Mouse (Mus musculus): ENCODE results near the gene Wwc2.

Wwc2 gene

DNA sequence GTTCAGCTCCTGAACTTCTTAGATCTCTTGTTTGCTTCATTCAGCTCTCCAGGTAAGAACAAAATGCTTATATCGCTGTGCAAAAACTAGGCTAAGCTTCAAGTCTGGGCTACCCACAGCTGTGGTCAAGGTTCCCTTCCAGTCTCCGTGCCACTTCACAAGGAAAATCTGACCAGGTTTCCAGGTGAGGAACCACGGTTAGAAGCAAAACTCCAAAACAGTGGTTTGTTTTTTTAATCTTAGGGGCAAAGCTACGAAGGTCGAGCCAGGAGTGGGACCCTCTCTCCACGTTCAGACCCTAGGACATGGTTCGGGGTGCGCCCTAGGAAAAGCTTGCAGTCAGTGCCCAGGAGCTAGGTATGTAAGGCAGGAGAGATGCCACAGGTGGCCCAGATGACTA lies 1.5 kb downstream of the Wwc2 start:
- no peak for DNase-seq

DNA sequence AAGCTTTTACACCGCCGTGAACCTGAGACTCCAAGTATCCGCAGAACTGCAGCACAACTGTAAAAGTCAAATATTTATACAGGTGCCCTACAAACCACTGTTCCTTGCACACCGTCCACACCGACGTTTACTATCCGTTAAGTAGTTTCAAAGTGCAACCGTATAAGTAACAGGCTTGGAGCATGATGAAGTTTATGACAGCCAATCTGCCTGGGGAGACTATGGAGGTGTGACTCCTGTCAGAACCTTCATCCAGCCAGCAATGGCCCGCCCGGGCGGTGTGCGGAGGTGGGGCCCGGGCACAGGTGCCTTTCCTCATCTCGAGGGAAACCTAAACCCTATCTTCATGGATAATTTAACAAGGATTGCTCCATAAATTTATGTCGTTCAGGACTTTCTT lies 2.6 kb downstream of the Wwc2 start:
- DNase-seq, result no peak

- no peak for DNase-seq
Measured at GRCm38 (mm10) chr8:47985644-47986043, 5.1 kb downstream of the Wwc2 start.

DNA sequence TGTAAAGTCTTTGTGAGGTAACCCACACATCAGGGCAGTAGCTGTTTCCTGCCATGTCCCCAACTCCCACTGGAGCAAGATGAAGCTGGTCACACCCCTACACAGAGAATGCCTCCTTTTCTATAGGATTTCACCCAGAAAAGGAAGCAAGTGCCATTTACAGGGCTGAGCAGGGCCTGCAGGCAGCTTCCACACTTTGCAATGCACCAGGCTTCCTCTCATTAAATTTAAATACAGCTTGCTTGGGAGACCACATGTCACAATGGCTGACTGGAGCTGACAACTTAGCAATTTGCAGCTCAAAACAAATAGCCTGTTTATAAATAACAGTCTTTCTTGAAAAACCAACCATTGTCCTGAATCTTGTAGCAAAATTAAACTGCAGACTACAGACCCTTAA lies 5.5 kb downstream of the Wwc2 start:
- DNase-seq, result no peak

DNA sequence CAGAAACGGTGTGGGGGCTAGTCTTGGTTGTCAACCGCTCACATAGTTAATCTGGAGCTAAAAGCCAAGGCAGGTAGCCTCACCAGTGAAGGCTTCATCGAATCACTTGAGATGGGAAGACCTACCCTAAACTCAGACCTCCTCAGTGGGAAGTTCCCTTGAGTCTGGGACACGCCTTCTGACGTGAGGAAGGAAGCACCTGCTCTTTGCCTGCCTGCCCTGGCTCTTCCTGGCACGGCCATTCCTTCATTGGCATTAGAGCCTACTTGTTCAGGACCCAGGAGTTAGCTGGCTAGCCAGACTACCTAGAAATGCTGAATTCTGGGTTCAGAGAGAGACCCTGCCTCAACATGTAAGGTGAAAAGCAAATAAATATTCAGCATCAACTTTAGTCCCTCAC lies 9.6 kb downstream of the Wwc2 start:
- no peak for DNase-seq

GRCm38 (mm10) chr8:47979876-47980275 lies 10.8 kb downstream of the Wwc2 start:
- DNase-seq, result no peak

GRCm38 (mm10) chr8:47978755-47979154 lies 12.0 kb downstream of the Wwc2 start:
- no peak for DNase-seq

DNA sequence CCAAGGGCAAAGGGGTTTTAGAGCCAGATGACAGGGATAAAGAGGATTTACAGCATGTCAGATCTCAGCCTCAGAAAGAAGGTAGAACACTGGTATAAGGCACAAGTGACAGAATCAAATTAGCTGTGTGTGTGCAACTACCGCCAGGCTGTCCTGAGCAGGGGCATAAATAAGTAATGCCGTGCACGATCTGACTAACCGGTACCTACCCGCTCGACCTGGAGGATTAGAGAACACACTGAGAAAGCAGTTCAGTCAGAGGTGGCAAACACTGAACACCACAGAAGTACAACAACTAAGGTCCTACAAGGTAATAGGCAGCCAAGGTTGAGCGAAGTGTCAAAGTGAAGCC lies 15.8 kb downstream of the Wwc2 start:
- no peak for DNase-seq

DNA sequence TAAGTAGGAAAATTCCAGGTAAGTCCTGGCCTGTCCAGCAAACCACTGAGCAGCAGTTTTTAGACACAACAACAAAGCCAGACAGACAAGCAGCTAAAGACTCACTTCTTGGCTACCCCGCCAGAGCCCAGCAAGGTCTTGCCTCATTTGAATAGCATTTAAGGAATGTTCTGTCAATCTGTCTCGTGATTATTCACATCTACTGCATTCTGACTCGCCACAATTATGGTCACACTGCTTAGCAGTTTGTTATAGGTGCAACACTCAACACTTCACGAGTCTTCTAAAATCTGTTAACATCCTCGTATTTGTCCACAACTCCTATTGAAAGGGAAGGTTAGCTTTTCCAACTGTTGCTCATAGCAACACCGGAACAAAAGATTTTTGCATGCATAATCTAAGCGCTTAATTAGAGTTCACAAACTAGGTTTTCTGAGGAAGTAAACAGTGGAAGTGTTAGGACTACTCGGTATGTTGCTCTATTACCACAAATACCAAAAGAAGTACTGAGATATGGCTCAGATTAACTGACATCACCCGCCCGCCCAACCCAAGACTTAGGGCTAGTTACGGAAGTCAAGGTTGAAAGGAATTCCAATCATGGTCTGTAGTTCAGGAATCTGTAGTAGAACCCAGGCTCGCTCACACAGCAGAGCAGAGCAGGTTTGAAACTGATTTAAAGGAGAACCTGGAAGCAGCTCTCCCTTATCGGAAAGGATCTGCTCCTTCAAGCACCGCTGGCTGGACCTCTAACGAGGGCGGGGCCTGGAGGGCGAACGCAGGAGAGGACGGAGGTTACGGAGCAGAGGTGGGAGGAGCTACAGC lies 16.4 kb downstream of the Wwc2 start:
- no peak for DNase-seq

DNA sequence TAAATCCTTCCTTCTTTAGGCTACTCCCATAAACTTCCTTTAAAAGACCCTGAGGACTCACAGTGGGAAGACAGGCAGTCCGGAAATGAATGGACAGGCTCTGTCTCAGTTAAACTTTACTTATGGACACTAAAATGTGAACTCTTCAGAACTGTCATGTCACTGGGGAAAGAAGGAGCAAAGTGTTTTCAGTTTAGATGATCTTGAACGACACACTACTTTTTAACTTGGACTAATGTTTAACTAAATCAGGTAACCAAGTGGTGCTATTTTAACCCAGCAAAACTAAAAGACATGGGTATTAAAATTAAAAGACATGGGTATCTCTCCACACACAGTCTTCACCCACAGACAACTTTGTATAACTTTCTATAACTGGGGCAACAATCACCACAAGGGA lies 19.6 kb downstream of the Wwc2 start:
- DNase-seq, result no peak

DNA sequence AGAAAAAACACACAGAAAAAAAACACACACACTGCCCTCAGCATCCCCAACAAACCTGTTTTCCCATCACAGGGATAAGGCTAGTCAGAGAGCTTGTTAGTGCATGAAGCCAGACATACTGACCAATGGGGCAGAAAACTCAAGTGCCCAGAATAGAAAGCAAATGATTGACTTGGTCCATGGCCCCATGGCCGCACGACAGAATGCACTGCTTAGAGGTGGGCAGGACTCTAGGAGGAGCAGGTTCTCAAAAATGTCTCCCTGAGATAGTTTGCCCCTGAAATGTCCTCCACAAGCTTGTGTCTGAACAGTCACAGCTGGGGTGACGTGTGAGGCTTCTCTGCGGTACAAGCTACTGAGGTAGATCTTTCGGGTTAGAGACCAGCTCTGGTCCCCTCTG lies 20.1 kb downstream of the Wwc2 start:
- DNase-seq, result no peak

DNA sequence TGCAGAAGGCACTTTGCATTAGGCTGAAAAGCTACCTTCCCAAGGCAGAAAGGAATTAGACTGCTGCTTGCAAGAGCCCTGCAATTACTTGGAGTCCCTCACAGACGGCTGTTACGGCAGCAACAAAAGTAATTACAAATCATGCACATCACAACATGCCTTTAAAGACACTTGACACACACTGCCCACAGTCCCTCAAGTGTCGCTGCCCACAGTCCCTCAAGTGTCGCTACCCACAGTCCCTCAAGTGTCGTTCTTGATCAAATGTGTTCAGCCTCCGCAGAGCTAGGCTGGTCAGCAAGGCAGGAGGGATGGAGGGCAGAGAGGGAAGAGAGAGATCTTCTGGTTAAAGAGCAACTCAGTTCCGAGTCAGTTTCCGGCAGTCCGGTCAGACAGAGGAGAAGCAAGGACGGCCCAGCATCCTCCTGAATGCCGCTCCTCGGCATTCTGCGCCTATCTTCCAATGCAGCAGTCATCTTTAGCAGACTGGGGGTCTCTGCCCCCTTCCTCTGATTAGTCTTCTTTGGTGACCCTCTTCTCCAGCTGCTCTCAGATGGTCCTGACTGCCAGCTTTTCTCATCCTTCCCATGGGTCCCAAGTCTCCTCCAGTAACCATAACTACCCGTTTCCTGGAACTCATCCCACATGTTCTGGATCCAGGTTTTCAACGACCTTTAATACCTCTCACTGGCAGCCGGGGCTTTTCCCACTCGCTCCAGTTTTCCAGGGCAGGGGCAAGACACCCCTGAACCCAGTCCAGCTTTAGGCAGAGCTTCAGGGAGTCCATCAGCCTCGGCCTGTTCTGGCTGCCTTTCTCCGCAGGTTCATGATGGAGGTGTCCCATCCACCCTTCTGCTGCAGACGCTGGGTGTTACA lies 23.4 kb downstream of the Wwc2 start:
- DNase-seq, result no peak

DNA sequence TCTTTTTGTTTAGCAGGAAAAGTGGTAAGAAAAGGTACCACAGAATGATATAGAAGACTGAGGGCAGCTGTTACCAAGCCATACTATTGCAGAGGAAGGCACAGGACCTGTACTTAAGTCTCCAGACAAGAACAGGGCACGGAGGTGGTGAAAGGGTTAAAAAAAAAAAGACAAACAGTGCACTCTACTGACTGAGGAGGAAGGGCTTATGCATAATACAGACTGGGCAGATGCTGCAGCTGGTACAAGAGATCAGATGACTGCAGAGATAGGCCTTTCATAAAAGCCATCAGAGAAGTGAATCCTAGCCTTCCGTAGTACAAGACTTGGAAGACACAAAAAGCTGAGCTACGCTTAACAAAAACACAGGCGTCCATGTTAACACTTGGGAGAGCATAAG lies 28.2 kb downstream of the Wwc2 start:
- DNase-seq, result no peak

GRCm38 (mm10) chr8:47962005-47962404 lies 28.7 kb downstream of the Wwc2 start:
- DNase-seq, result peak; percentile 45

- no peak for DNase-seq
Measured at GRCm38 (mm10) chr8:47957560-47957959, 33.2 kb downstream of the Wwc2 start.

GRCm38 (mm10) chr8:47951380-47951932 lies 39.3 kb downstream of the Wwc2 start:
- peak; percentile 51 for DNase-seq

DNA sequence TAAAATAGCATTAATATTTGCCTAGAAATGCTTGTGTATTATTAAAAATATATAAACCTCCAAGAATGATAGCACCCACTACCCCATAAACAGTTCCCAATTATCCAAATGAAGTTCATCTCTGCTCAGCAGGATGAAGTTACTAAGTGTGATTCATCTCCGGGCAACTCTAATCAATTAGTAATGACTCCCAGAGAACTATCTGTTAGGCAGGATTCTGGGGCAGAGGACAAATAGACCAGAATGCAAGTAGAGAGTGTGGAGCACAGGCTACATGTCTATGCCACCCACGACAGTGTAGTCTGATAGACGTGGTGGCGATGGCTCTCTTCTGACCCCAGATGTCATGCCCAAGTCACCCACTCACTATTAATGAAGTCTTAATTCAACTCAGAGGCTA lies 41.9 kb downstream of the Wwc2 start:
- no peak for DNase-seq

DNA sequence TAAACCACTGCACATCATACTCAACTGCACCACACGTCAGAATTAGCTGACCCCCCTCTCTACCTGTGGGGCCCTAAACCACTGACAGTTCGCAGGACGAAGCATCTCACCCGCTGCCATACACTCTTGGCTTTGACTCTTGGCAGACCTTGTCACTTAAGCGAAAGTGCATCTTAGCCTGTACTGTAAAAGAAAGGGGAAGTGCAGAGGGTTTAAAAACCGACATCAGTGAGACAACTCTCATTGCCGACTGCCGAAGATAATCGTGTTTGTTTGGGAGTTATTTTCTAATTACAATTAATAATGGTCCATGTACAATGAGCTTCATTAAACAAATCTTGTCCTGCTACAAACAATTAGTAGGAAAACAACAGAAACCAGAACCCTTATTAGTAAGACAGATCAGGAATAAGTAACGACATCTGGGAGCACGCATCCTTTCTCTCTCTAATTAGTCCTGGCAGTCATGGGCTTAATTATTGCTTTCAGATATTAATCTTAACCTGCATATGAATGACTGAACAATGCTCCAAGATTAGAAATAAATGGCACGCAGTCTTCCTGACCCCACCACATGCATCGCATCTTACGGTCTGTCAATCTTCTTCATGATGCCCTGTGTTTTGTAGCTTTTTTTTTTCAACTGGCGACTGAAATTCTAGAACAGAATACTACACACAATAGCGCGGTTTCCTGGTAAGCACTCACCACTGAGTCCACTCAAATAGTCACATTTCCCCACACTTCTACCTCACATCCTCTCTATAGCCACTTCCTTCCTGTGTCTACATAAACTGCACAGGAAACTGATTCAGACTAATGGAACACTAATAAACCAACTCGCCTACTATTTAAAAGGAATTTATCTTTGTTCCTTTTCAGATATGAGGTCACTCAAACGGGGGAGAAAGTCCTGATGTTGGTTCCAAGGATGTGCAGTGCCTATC lies 42.8 kb downstream of the Wwc2 start:
- no peak for DNase-seq

- no peak for DNase-seq
Measured at GRCm38 (mm10) chr8:47943049-47943448, 47.7 kb downstream of the Wwc2 start.

GRCm38 (mm10) chr8:47941028-47941427 lies 49.7 kb downstream of the Wwc2 start:
- no peak for DNase-seq

DNA sequence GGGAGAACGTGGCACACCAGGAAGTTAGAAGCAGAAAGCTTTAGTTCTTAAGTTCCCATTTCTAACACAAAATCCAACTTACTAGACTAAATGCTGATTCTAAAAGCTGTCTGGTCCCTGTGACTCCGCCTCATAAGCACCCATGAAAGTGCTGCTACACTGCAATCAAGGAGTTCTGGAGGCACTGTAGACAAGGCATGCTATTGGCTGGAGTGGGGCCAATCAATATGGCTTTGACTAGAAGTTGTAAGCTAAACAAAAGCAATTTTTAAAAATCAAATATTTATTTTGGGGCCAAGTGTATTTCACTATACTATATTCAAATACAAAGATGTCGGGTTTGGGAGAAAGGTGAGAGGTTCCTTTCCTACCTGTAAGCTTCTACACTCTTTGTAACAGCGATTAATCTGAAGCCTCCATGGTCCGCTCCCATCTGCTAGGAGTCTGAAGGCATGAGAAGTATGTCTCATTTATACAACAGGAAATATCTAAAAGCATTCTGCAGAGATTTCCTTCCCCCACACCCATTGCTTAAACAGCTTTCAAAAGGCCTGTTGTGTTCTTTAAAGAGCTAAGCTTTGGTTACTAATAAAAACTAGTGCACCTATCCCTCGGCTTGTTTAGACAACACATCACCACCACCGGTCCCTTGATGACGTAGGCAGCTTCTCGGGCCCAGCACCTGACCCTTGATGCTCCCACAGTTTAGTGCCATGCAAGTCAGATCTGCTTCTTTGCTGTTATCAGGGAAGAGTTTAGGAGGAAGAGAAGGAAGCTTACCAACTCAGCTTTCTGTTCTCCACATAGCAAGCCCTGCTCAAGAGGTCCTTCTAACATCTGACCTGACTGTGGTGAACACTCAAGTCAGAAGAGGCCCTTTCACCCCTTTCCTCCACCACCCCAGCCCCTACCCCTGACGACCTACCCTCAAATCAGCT lies 50.5 kb downstream of the Wwc2 start:
- DNase-seq, result no peak

GRCm38 (mm10) chr8:47939217-47939616 lies 51.5 kb downstream of the Wwc2 start:
- no peak for DNase-seq

All from right cerebral cortex, postnatal 14 days (tissue).